Mouse (Mus musculus) liver, adult 2 months (tissue): Measurements from ENCODE around the gene Cxadr.

Experiments used
- CTCF ChIP-seq: fragments of 200-500 bp; IDR thresholded peaks from 2 replicates; pipeline ENCODE4 v1.5.1; 2011; ENCODE audit warnings: low read depth, low read length, control low read depth
- POLR2A ChIP-seq: fragments of 200-500 bp; IDR thresholded peaks from 2 replicates; pipeline ENCODE4 v1.6.1; 2011; ENCODE audit warnings: low read length, control low read depth; ENCODE audit not compliant: insufficient read depth; ENCODE audit errors: extremely low read depth

GRCm38 (mm10) chr16:78375821-78376691, 74.8 kb downstream of the Cxadr start:
- no peak for TF ChIP-seq CTCF
- no peak for TF ChIP-seq POLR2A
